Mouse (Mus musculus) heart, embryonic 12.5 days (tissue): ENCODE data around the gene Rrh. TPM values are rescaled to one million over a fixed set of nuclear protein-coding genes. Genes with fewer than 3 reads are reported as not detected.

Experiments used
- ATAC-seq: fragments of 200-750 bp; cut with Nextera tagmentation; 2 replicates; pipeline ENCODE4 v1.8.0; 2017; ENCODE audit warnings: moderate TSS enrichment, moderate library complexity; ENCODE audit not compliant: insufficient number of reproducible peaks, low FRiP score
- H3K27ac ChIP-seq: fragments of 300-500 bp; sonication (generic); 2 replicates; pipeline ENCODE4 v1.5.1; 2016; ENCODE audit warnings: mild to moderate bottlenecking, moderate library complexity; ENCODE audit not compliant: poor library complexity, severe bottlenecking
- H3K27me3 ChIP-seq: fragments of 300-500 bp; sonication (generic); replicated peaks from 2 replicates; pipeline ENCODE4 v1.6.1; 2016; ENCODE audit warnings: mild to moderate bottlenecking, moderate library complexity
- H3K36me3 ChIP-seq: fragments of 300-500 bp; sonication (generic); 2 replicates; pipeline ENCODE4 v1.6.1; 2016; ENCODE audit warnings: mild to moderate bottlenecking, moderate library complexity
- H3K4me1 ChIP-seq: fragments of 300-500 bp; sonication (generic); replicated peaks from 2 replicates; pipeline ENCODE4 v1.6.1; 2016; ENCODE audit warnings: mild to moderate bottlenecking
- H3K4me2 ChIP-seq: fragments of 300-500 bp; sonication (generic); 2 replicates; pipeline ENCODE4 v1.6.1; 2016; ENCODE audit warnings: mild to moderate bottlenecking, moderate library complexity
- H3K4me3 ChIP-seq: fragments of 300-500 bp; sonication (generic); 2 replicates; pipeline ENCODE4 v1.5.1; 2016; ENCODE audit warnings: mild to moderate bottlenecking
- H3K9ac ChIP-seq: fragments of 300-500 bp; sonication (generic); 2 replicates; pipeline ENCODE4 v1.6.1; 2016; ENCODE audit warnings: mild to moderate bottlenecking, moderate library complexity
- H3K9me3 ChIP-seq: fragments of 300-500 bp; sonication (generic); replicated peaks from 2 replicates; pipeline ENCODE4 v1.6.1; 2016; ENCODE audit warnings: mild to moderate bottlenecking, moderate library complexity
- WGBS: fragments of 180-500 bp; shearing (Covaris S2); methylation state at CpG from one replicate; pipeline ENCODE4 v1.1.7; 2016; 5-methylcytosine and 5-hydroxymethylcytosine counted together
- polyA plus RNA-seq: library from polyadenylated mRNA; unstranded; fragments of >200 nt; fragmentation: Nextera tagmentation; extraction: Ambion mirVana; gene quantifications from 2 replicates; pipeline ENCODE4 v1.2.1, GENCODE M21; 2016

Gene Rrh
- polyA plus RNA-seq, 1 experiment from 2014 or later, result 0.05 TPM

- 86% methylated on average over 5 of the region's 5 CpGs for WGBS
- H3K4me2 ChIP-seq, result no peak overlapping the region
- H3K27me3 ChIP-seq, result no peaks in the 10 kb centered on the region
- peaks cover 53% of the 10 kb centered on the region for H3K36me3 ChIP-seq
- no peak for ATAC-seq
- H3K27ac ChIP-seq, result no peak overlapping the region
- no peak overlapping the region for H3K4me3 ChIP-seq
- H3K4me1 ChIP-seq, result peaks cover 15% of the 10 kb centered on the region
- H3K9me3 ChIP-seq, result no peaks in the 10 kb centered on the region
- no peak overlapping the region for H3K9ac ChIP-seq
Observed at GRCm38 (mm10) chr3:129827691-129828090, 5.3 kb upstream of the Rrh start.

- Histone ChIP-seq H3K4me2 (no peak overlapping the region), H3K9me3 (no peaks in the 10 kb centered on the region), H3K4me1 (peaks cover 15% of the 10 kb centered on the region), H3K4me3 (no peak overlapping the region), H3K9ac (no peak overlapping the region), H3K27ac (no peak overlapping the region), H3K36me3 (peaks cover 54% of the 10 kb centered on the region), H3K27me3 (no peaks in the 10 kb centered on the region)
- ATAC-seq, result no peak
- WGBS, result 89% methylated on average over 10 of the region's 10 CpGs
Observed at GRCm38 (mm10) chr3:129826691-129827090, 4.3 kb upstream of the Rrh start.

- Histone ChIP-seq H3K4me1 (peaks cover 13% of the 10 kb centered on the region), H3K9me3 (no peaks in the 10 kb centered on the region), H3K27ac (no peak overlapping the region), H3K27me3 (no peaks in the 10 kb centered on the region), H3K36me3 (peaks cover 54% of the 10 kb centered on the region), H3K4me2 (no peak overlapping the region), H3K9ac (no peak overlapping the region), H3K4me3 (no peak overlapping the region)
- ATAC-seq, result no peak
- 90% methylated on average over 10 of the region's 10 CpGs for whole genome bisulfite sequencing
Observed at GRCm38 (mm10) chr3:129824891-129825290, 2.5 kb upstream of the Rrh start.

GRCm38 (mm10) chr3:129824146-129824545 lies 1.8 kb upstream of the Rrh start:
- Histone ChIP-seq H3K27ac (no peak overlapping the region), H3K36me3 (peaks cover 52% of the 10 kb centered on the region), H3K4me2 (no peak overlapping the region), H3K9me3 (no peaks in the 10 kb centered on the region), H3K9ac (no peak overlapping the region), H3K4me3 (no peak overlapping the region), H3K27me3 (no peaks in the 10 kb centered on the region), H3K4me1 (peaks cover 6% of the 10 kb centered on the region)
- no peak for ATAC-seq
- WGBS, result 96% methylated on average over 4 of the region's 4 CpGs

GRCm38 (mm10) chr3:129823293-129823692 lies 906 bp upstream of the Rrh start:
- no peak overlapping the region for H3K27ac ChIP-seq
- no peaks in the 10 kb centered on the region for H3K4me1 ChIP-seq
- no peaks in the 10 kb centered on the region for H3K27me3 ChIP-seq
- H3K9ac ChIP-seq, result no peak overlapping the region
- peaks cover 47% of the 10 kb centered on the region for H3K36me3 ChIP-seq
- WGBS, result 51% methylated on average over 5 of the region's 5 CpGs
- ATAC-seq, result no peak
- H3K4me3 ChIP-seq, result no peak overlapping the region
- H3K4me2 ChIP-seq, result no peak overlapping the region
- no peaks in the 10 kb centered on the region for H3K9me3 ChIP-seq

GRCm38 (mm10) chr3:129821736-129822135 lies 651 bp downstream of the Rrh start:
- H3K4me1 ChIP-seq, result no peaks in the 10 kb centered on the region
- ATAC-seq, result no peak
- H3K4me2 ChIP-seq, result no peak overlapping the region
- H3K9ac ChIP-seq, result no peak overlapping the region
- peaks cover 35% of the 10 kb centered on the region for H3K36me3 ChIP-seq
- H3K9me3 ChIP-seq, result no peaks in the 10 kb centered on the region
- 70% methylated on average over 8 of the region's 8 CpGs for WGBS
- no peak overlapping the region for H3K4me3 ChIP-seq
- no peak overlapping the region for H3K27ac ChIP-seq
- H3K27me3 ChIP-seq, result no peaks in the 10 kb centered on the region

- Histone ChIP-seq H3K4me2 (no peak overlapping the region), H3K9me3 (no peaks in the 10 kb centered on the region), H3K27ac (no peak overlapping the region), H3K36me3 (peaks cover 26% of the 10 kb centered on the region), H3K27me3 (no peaks in the 10 kb centered on the region), H3K4me1 (no peaks in the 10 kb centered on the region), H3K4me3 (no peak overlapping the region), H3K9ac (no peak overlapping the region)
- no peak for ATAC-seq
- 72% methylated on average over 9 of the region's 9 CpGs for WGBS
Observed at GRCm38 (mm10) chr3:129820847-129821246, 1.5 kb downstream of the Rrh start.

GRCm38 (mm10) chr3:129803765-129804164 lies 18.6 kb downstream of the Rrh start, which contains the start of gene Lrit3:
Lrit3 (minus strand) TSS chr3:129804030.
- Histone ChIP-seq H3K27me3 (no peaks in the 10 kb centered on the region), H3K9ac (no peak within 1 kb of the TSS), H3K9me3 (no peaks in the 10 kb centered on the region), H3K4me2 (no peak within 1 kb of the TSS), H3K4me3 (no peak within 1 kb of the TSS), H3K27ac (no peak within 1 kb of the TSS), H3K36me3 (no peaks in the 10 kb centered on the region), H3K4me1 (no peaks in the 10 kb centered on the region)
- WGBS, result 71% methylated on average over 10 of the region's 10 CpGs
- ATAC-seq, result no peak

- no peak for ATAC-seq
Observed at GRCm38 (mm10) chr3:129799011-129799410, 23.4 kb downstream of the Rrh start.

GRCm38 (mm10) chr3:129798551-129798950 lies 23.8 kb downstream of the Rrh start:
- H3K4me2 ChIP-seq, result peak overlapping the region; percentile 25; the same call in 1 of the 2 replicates

More at GRCm38 (mm10) chr3:129799011-129799410, 23.4 kb downstream of the Rrh start:
- no peak overlapping the region for H3K9ac ChIP-seq
- no peak overlapping the region for H3K4me3 ChIP-seq
- no peaks in the 10 kb centered on the region for H3K9me3 ChIP-seq
- H3K36me3 ChIP-seq, result no peaks in the 10 kb centered on the region
- 78% methylated on average over 2 of the region's 2 CpGs for WGBS
- no peak overlapping the region for H3K27ac ChIP-seq
- H3K27me3 ChIP-seq, result no peaks in the 10 kb centered on the region
- peaks cover 5% of the 10 kb centered on the region; the same call in 1 of the 2 replicates for H3K4me1 ChIP-seq
- no peak overlapping the region for H3K4me2 ChIP-seq

GRCm38 (mm10) chr3:129797341-129797740 lies 25.0 kb downstream of the Rrh start:
- no peak for ATAC-seq
- Histone ChIP-seq H3K9ac (no peak overlapping the region), H3K9me3 (no peaks in the 10 kb centered on the region), H3K4me3 (no peak overlapping the region), H3K4me2 (no peak overlapping the region), H3K4me1 (peaks cover 5% of the 10 kb centered on the region; the same call in 1 of the 2 replicates), H3K36me3 (no peaks in the 10 kb centered on the region), H3K27me3 (no peaks in the 10 kb centered on the region), H3K27ac (no peak overlapping the region)
- WGBS, result 75% methylated on average over 5 of the region's 5 CpGs

More at GRCm38 (mm10) chr3:129798551-129798950, 23.8 kb downstream of the Rrh start:
- WGBS, result 44% methylated on average over 11 of the region's 11 CpGs
- Histone ChIP-seq H3K4me1 (peaks cover 5% of the 10 kb centered on the region; the same call in 1 of the 2 replicates), H3K27me3 (no peaks in the 10 kb centered on the region), H3K4me3 (no peak overlapping the region), H3K9me3 (no peaks in the 10 kb centered on the region), H3K9ac (no peak overlapping the region), H3K36me3 (no peaks in the 10 kb centered on the region), H3K27ac (no peak overlapping the region)
- ATAC-seq, result no peak

GRCm38 (mm10) chr3:129793801-129794200 lies 28.6 kb downstream of the Rrh start:
- H3K27me3 ChIP-seq, result no peaks in the 10 kb centered on the region; the same call in 1 of the 2 replicates
- H3K27ac ChIP-seq, result no peak overlapping the region
- no peak for ATAC-seq
- H3K36me3 ChIP-seq, result no peaks in the 10 kb centered on the region
- no peak overlapping the region for H3K4me2 ChIP-seq
- peaks cover 5% of the 10 kb centered on the region; the same call in 1 of the 2 replicates for H3K4me1 ChIP-seq
- no peak overlapping the region for H3K4me3 ChIP-seq
- H3K9ac ChIP-seq, result no peak overlapping the region
- WGBS, result 86% methylated on average over 5 of the region's 5 CpGs
- no peaks in the 10 kb centered on the region for H3K9me3 ChIP-seq
